Mouse (Mus musculus): ENCODE measurements around the gene Jmjd8.

DNA sequence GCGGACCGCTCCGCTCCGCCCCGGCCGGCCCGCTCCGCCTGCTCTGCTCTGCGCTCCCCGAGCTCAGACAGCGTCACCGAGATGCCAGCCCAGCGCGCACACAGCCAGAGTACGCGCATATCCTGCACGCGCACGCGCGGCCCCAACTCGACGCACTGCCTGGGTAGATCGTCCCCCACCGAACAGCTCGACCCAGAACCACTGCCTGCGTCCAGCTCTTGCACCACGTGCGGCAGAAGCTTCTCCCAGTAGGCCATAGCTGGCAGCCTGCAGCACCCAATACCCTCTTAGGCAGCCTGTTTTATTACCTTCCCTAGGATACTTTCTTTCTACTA, 8.4 kb downstream of the Jmjd8 start, which contains the start of gene Rhbdl1:
- TF ChIP-seq CTCF (IDR thresholded peaks at IDR 0.05; ENCODE audit: borderline replicate concordance, insufficient read depth, low read length): no peak
- TF ChIP-seq POLR2A (IDR thresholded peaks at IDR 0.05; ENCODE audit: low read depth, low read length): peak; percentile 63

Data from embryonic fibroblast, embryonic 13.5 days (primary cell).